Mouse (Mus musculus): ENCODE data around the gene Nlrc5. TPM values are rescaled to one million over a fixed set of nuclear protein-coding genes. Genes with fewer than 3 reads are reported as not detected.

Nlrc5 gene
- 0.15 TPM in 1 of 2 replicates, not detected in the other for polyA plus RNA-seq (2015; fragmentation: Nextera tagmentation; extraction: Ambion mirVana)

- Histone ChIP-seq H3K27ac (ENCODE audit: low read length) (no peak within 1 kb of the TSS), H3K4me2 (replicated peaks; ENCODE audit: low read depth, low read length) (peak within 1 kb of the TSS; percentile 90), H3K9ac (replicated peaks; ENCODE audit: low read length) (peak within 1 kb of the TSS; percentile 58), H3K4me1 (ENCODE audit: insufficient read depth, low read length) (no peaks in the 10 kb centered on the region), H3K36me3 (ENCODE audit: insufficient read depth, low read length) (no peaks in the 10 kb centered on the region), H3K4me3 (ENCODE audit: low read length) (peak within 1 kb of the TSS; percentile 53), H3K27me3 (ENCODE audit: insufficient read depth, low read length) (peaks cover 5% of the 10 kb centered on the region; the same call in 1 of the 2 replicates), H3K9me3 (ENCODE audit: low read length) (no peaks in the 10 kb centered on the region)
- peak; percentile 69 for ATAC-seq (ENCODE audit: low FRiP score, low TSS enrichment)
- WGBS, result 2% methylated on average over 29 of the region's 29 CpGs
Observed at GRCm38 (mm10) chr8:94433981-94434466, at the start of gene Nlrc5. TSS of gene Nlrc5 (plus strand) at chr8:94434356.

DNA sequence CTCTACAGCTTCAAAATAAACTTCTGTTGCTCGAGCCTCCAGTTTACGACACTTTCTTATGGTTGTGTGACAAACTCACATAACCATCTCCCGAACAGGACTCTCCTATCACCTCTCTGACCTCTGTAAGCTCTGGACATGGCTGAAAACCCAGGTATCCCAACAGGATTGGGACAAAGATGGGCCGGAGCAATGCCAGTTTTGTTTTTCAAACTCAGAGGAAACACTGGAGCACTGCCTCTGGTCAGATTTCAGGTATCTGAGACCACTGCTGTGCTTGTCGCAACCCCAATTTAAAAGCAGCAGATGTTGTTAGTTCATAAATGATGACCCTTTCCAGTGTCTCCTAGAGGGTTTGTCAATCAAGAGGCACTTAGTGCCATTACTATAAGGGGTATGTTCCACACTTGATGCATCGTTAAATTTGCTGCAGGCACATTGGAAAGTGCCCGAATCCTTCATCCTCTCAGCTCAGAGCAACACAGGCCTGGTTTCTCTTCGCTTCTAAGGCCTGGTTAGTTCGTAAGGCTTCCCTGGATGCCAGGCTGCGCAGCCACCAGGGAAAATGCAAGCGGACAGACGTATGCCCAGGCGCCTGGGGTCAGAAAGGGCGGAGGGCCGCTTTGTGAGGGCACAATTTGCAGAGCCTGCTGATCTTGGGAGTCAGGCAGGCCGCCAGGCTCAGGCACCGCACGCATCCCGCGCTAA is 48.5 kb upstream of the Nlrc5 start:
- no peaks in the 10 kb centered on the region for H3K27me3 ChIP-seq (ENCODE audit: insufficient read depth, low read length)
- H3K9me3 ChIP-seq (ENCODE audit: low read length), result no peaks in the 10 kb centered on the region
- peak overlapping the region; percentile 94 for H3K9ac ChIP-seq (replicated peaks; ENCODE audit: low read length)
- peak overlapping the region; percentile 75 for H3K27ac ChIP-seq (ENCODE audit: low read length)
- peak overlapping the region; percentile 81 for H3K4me2 ChIP-seq (replicated peaks; ENCODE audit: low read depth, low read length)
- H3K4me3 ChIP-seq (ENCODE audit: low read length), result peak overlapping the region; percentile 67
- WGBS, result 20% methylated on average over 20 of the region's 20 CpGs
- H3K36me3 ChIP-seq (ENCODE audit: insufficient read depth, low read length), result peaks cover 10% of the 10 kb centered on the region
- peak; percentile 11 for ATAC-seq (ENCODE audit: low FRiP score, low TSS enrichment)
- H3K4me1 ChIP-seq (ENCODE audit: insufficient read depth, low read length), result peaks cover 13% of the 10 kb centered on the region

- peak; percentile 99 for ATAC-seq (ENCODE audit: low FRiP score, low TSS enrichment)
- peak within 1 kb of the TSS; percentile 78 for H3K27ac ChIP-seq (ENCODE audit: low read length)
- WGBS, result under 1% methylated on average over 65 of the region's 65 CpGs
Observed at GRCm38 (mm10) chr8:94386214-94387026, 47.7 kb upstream of the Nlrc5 start, which contains the start of gene Herpud1. TSS of gene Herpud1 (plus strand) at chr8:94386438.

GRCm38 (mm10) chr8:94387027-94387684 is 47.0 kb upstream of the Nlrc5 start:
- no peaks in the 10 kb centered on the region for H3K9me3 ChIP-seq (ENCODE audit: low read length)
- peak overlapping the region; percentile 78 for H3K27ac ChIP-seq (ENCODE audit: low read length)
- peak overlapping the region; percentile 67 for H3K4me3 ChIP-seq (ENCODE audit: low read length)
- WGBS, result under 1% methylated on average over 25 of the region's 25 CpGs
- ATAC-seq (ENCODE audit: low FRiP score, low TSS enrichment), result peak; percentile 58
- H3K4me1 ChIP-seq (ENCODE audit: insufficient read depth, low read length), result peaks cover 13% of the 10 kb centered on the region
- peak overlapping the region; percentile 81 for H3K4me2 ChIP-seq (replicated peaks; ENCODE audit: low read depth, low read length)
- H3K36me3 ChIP-seq (ENCODE audit: insufficient read depth, low read length), result peaks cover 25% of the 10 kb centered on the region
- no peaks in the 10 kb centered on the region for H3K27me3 ChIP-seq (ENCODE audit: insufficient read depth, low read length)
- peak overlapping the region; percentile 94 for H3K9ac ChIP-seq (replicated peaks; ENCODE audit: low read length)

More at GRCm38 (mm10) chr8:94386214-94387026, 47.7 kb upstream of the Nlrc5 start, which contains the start of gene Herpud1:
- Histone ChIP-seq H3K36me3 (ENCODE audit: insufficient read depth, low read length) (peaks cover 18% of the 10 kb centered on the region), H3K4me1 (ENCODE audit: insufficient read depth, low read length) (peaks cover 13% of the 10 kb centered on the region), H3K9me3 (ENCODE audit: low read length) (no peaks in the 10 kb centered on the region), H3K27me3 (ENCODE audit: insufficient read depth, low read length) (no peaks in the 10 kb centered on the region), H3K4me2 (replicated peaks; ENCODE audit: low read depth, low read length) (peak within 1 kb of the TSS; percentile 81), H3K9ac (replicated peaks; ENCODE audit: low read length) (peak within 1 kb of the TSS; percentile 94), H3K4me3 (ENCODE audit: low read length) (peak within 1 kb of the TSS; percentile 67)

- H3K36me3 ChIP-seq (ENCODE audit: insufficient read depth, low read length), result peaks cover 30% of the 10 kb centered on the region
- H3K9me3 ChIP-seq (ENCODE audit: low read length), result no peaks in the 10 kb centered on the region
- H3K4me3 ChIP-seq (ENCODE audit: low read length), result peak overlapping the region; percentile 67
- peak overlapping the region; percentile 70 for H3K27ac ChIP-seq (ENCODE audit: low read length)
- ATAC-seq (ENCODE audit: low FRiP score, low TSS enrichment), result no peak
- peak overlapping the region; percentile 81 for H3K4me2 ChIP-seq (replicated peaks; ENCODE audit: low read depth, low read length)
- peaks cover 13% of the 10 kb centered on the region for H3K4me1 ChIP-seq (ENCODE audit: insufficient read depth, low read length)
- 29% methylated on average over 6 of the region's 6 CpGs for WGBS
- no peaks in the 10 kb centered on the region for H3K27me3 ChIP-seq (ENCODE audit: insufficient read depth, low read length)
- peak overlapping the region; percentile 94 for H3K9ac ChIP-seq (replicated peaks; ENCODE audit: low read length)
Observed at GRCm38 (mm10) chr8:94387785-94388184, 46.4 kb upstream of the Nlrc5 start.

- no peaks in the 10 kb centered on the region for H3K27me3 ChIP-seq (ENCODE audit: insufficient read depth, low read length)
- WGBS, result 93% methylated on average over 6 of the region's 6 CpGs
- H3K9ac ChIP-seq (replicated peaks; ENCODE audit: low read length), result no peak overlapping the region
- H3K27ac ChIP-seq (ENCODE audit: low read length), result no peak overlapping the region
- H3K9me3 ChIP-seq (ENCODE audit: low read length), result no peaks in the 10 kb centered on the region
- H3K4me2 ChIP-seq (replicated peaks; ENCODE audit: low read depth, low read length), result no peak overlapping the region
- ATAC-seq (ENCODE audit: low FRiP score, low TSS enrichment), result no peak
- peaks cover 13% of the 10 kb centered on the region for H3K4me1 ChIP-seq (ENCODE audit: insufficient read depth, low read length)
- no peak overlapping the region for H3K4me3 ChIP-seq (ENCODE audit: low read length)
- peaks cover 43% of the 10 kb centered on the region for H3K36me3 ChIP-seq (ENCODE audit: insufficient read depth, low read length)
Observed at GRCm38 (mm10) chr8:94389531-94389930, 44.6 kb upstream of the Nlrc5 start.

DNA sequence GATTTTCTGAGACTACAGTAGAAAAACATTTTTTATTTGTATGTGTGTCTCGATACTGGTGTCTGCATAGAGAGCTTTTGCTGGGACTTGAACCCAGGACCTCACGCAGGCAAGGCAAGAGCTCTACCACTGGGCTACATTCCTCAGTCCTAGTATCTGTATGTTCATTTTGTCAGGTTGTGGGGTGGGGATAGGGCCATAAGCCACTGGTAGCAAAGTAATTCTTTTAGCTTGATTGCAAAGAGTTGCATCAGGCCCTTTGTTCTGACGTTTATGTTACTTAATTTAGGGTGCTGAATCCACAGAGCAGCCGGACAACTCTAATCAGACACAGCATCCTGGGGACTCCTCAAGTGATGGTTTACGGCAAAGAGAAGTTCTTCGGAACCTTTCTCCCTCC is 43.7 kb upstream of the Nlrc5 start:
- ATAC-seq (ENCODE audit: low FRiP score, low TSS enrichment), result no peak
- WGBS, result 94% methylated on average over 6 of the region's 6 CpGs
- Histone ChIP-seq H3K27me3 (ENCODE audit: insufficient read depth, low read length) (no peaks in the 10 kb centered on the region), H3K36me3 (ENCODE audit: insufficient read depth, low read length) (peaks cover 52% of the 10 kb centered on the region), H3K4me1 (ENCODE audit: insufficient read depth, low read length) (peaks cover 11% of the 10 kb centered on the region), H3K27ac (ENCODE audit: low read length) (no peak overlapping the region), H3K9me3 (ENCODE audit: low read length) (no peaks in the 10 kb centered on the region), H3K4me3 (ENCODE audit: low read length) (no peak overlapping the region), H3K4me2 (replicated peaks; ENCODE audit: low read depth, low read length) (no peak overlapping the region), H3K9ac (replicated peaks; ENCODE audit: low read length) (no peak overlapping the region)

GRCm38 (mm10) chr8:94390910-94391309 is 43.2 kb upstream of the Nlrc5 start:
- no peak for ATAC-seq (ENCODE audit: low FRiP score, low TSS enrichment)
- H3K4me3 ChIP-seq (ENCODE audit: low read length), result no peak overlapping the region
- no peak overlapping the region for H3K27ac ChIP-seq (ENCODE audit: low read length)
- 95% methylated on average over 8 of the region's 8 CpGs for WGBS
- no peak overlapping the region for H3K4me2 ChIP-seq (replicated peaks; ENCODE audit: low read depth, low read length)
- no peaks in the 10 kb centered on the region for H3K27me3 ChIP-seq (ENCODE audit: insufficient read depth, low read length)
- H3K9ac ChIP-seq (replicated peaks; ENCODE audit: low read length), result no peak overlapping the region
- no peaks in the 10 kb centered on the region for H3K9me3 ChIP-seq (ENCODE audit: low read length)
- peaks cover 56% of the 10 kb centered on the region for H3K36me3 ChIP-seq (ENCODE audit: insufficient read depth, low read length)
- peaks cover 8% of the 10 kb centered on the region; the same call in 1 of the 2 replicates for H3K4me1 ChIP-seq (ENCODE audit: insufficient read depth, low read length)

DNA sequence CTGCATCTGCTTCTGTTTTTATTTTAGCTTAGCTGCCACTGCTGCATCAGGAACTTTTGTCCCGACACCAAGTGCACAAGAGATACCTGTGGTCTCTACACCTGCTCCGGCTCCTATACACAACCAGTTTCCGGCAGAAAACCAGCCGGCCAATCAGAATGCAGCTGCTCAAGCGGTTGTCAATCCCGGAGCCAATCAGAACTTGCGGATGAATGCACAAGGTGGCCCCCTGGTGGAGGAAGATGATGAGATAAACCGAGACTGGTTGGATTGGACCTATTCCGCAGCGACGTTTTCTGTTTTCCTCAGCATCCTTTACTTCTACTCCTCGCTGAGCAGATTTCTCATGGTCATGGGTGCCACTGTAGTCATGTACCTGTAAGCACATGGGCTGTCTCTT is 42.0 kb upstream of the Nlrc5 start:
- Histone ChIP-seq H3K9me3 (ENCODE audit: low read length) (no peaks in the 10 kb centered on the region), H3K4me2 (replicated peaks; ENCODE audit: low read depth, low read length) (no peak overlapping the region), H3K4me1 (ENCODE audit: insufficient read depth, low read length) (peaks cover 8% of the 10 kb centered on the region; the same call in 1 of the 2 replicates), H3K4me3 (ENCODE audit: low read length) (no peak overlapping the region), H3K9ac (replicated peaks; ENCODE audit: low read length) (no peak overlapping the region), H3K27ac (ENCODE audit: low read length) (no peak overlapping the region), H3K27me3 (ENCODE audit: insufficient read depth, low read length) (no peaks in the 10 kb centered on the region), H3K36me3 (ENCODE audit: insufficient read depth, low read length) (peaks cover 56% of the 10 kb centered on the region)
- 89% methylated on average over 12 of the region's 12 CpGs for WGBS
- ATAC-seq (ENCODE audit: low FRiP score, low TSS enrichment), result no peak
